Mouse (Mus musculus) heart, embryonic 13.5 days (tissue): Measurements from ENCODE around the gene Fbxo44. TPM values are rescaled to one million over a fixed set of nuclear protein-coding genes. Genes with fewer than 3 reads are reported as not detected.

Experiments used
- ATAC-seq: fragments of 200-750 bp; cut with Nextera tagmentation; 2 replicates; pipeline ENCODE4 v1.8.0; 2017; ENCODE audit warnings: moderate TSS enrichment; ENCODE audit not compliant: insufficient number of reproducible peaks, low FRiP score, low TSS enrichment; ENCODE audit errors: extremely low read depth
- H3K27ac ChIP-seq: fragments of 300-500 bp; sonication (generic); replicated peaks from 2 replicates; pipeline ENCODE4 v1.5.1; 2015; ENCODE audit warnings: moderate library complexity, mild to moderate bottlenecking, inconsistent platforms
- H3K27me3 ChIP-seq: fragments of 300-500 bp; sonication (generic); replicated peaks from 2 replicates; pipeline ENCODE4 v1.6.1; 2015; ENCODE audit warnings: mild to moderate bottlenecking, inconsistent platforms
- H3K36me3 ChIP-seq: fragments of 300-500 bp; sonication (generic); 2 replicates; pipeline ENCODE4 v1.6.1; 2015; ENCODE audit warnings: mild to moderate bottlenecking, inconsistent platforms
- H3K4me1 ChIP-seq: fragments of 300-500 bp; sonication (generic); 2 replicates; pipeline ENCODE4 v1.6.1; 2015; ENCODE audit warnings: inconsistent platforms
- H3K4me2 ChIP-seq: fragments of 300-500 bp; sonication (generic); 2 replicates; pipeline ENCODE4 v1.6.1; 2015; ENCODE audit warnings: inconsistent platforms, mild to moderate bottlenecking, moderate library complexity
- H3K4me3 ChIP-seq: fragments of 300-500 bp; sonication (generic); 2 replicates; pipeline ENCODE4 v1.5.1; 2015; ENCODE audit warnings: moderate library complexity, mild to moderate bottlenecking, inconsistent platforms
- H3K9ac ChIP-seq: fragments of 300-500 bp; sonication (generic); 2 replicates; pipeline ENCODE4 v1.6.1; 2015; ENCODE audit warnings: inconsistent platforms, mild to moderate bottlenecking, moderate library complexity
- H3K9me3 ChIP-seq: fragments of 300-500 bp; sonication (generic); 2 replicates; pipeline ENCODE4 v1.6.1; 2016; ENCODE audit warnings: inconsistent platforms
- WGBS: fragments of 180-500 bp; shearing (Covaris S2); methylation state at CpG from one replicate; pipeline ENCODE4 v1.1.7; 2015; ENCODE audit warnings: mixed read lengths; 5-methylcytosine and 5-hydroxymethylcytosine counted together
- polyA plus RNA-seq: library from polyadenylated mRNA; unstranded; fragments of >200 nt; fragmentation: Nextera tagmentation; extraction: Ambion mirVana; gene quantifications from 2 replicates; pipeline ENCODE4 v1.2.1, GENCODE M21; 2015

Gene Fbxo44
- polyA plus RNA-seq, 1 experiment from 2014 or later: 20.9 TPM

- Histone ChIP-seq H3K27me3 (peaks cover 91% of the 10 kb centered on the region), H3K9me3 (no peaks in the 10 kb centered on the region), H3K36me3 (no peaks in the 10 kb centered on the region), H3K4me3 (peak overlapping the region; percentile 45), H3K9ac (no peak overlapping the region), H3K4me2 (peak overlapping the region; percentile 72), H3K27ac (no peak overlapping the region), H3K4me1 (peaks cover 28% of the 10 kb centered on the region)
- WGBS: under 1% methylated on average over 16 of the region's 16 CpGs
- ATAC-seq: no peak
Measured at GRCm38 (mm10) chr4:148164461-148164860, 4.2 kb upstream of the Fbxo44 start.

GRCm38 (mm10) chr4:148164002-148164439 lies 3.7 kb upstream of the Fbxo44 start:
- H3K36me3 ChIP-seq: no peaks in the 10 kb centered on the region
- H3K4me1 ChIP-seq: peaks cover 33% of the 10 kb centered on the region
- 1% methylated on average over 29 of the region's 29 CpGs for WGBS
- peak overlapping the region; percentile 45 for H3K4me3 ChIP-seq
- peaks cover 88% of the 10 kb centered on the region for H3K27me3 ChIP-seq
- H3K4me2 ChIP-seq: peak overlapping the region; percentile 72
- H3K9ac ChIP-seq: peak overlapping the region; percentile 72
- no peak overlapping the region for H3K27ac ChIP-seq
- H3K9me3 ChIP-seq: no peaks in the 10 kb centered on the region
- peak; percentile 22; the same call in 1 of the 2 replicates for ATAC-seq

- H3K4me3 ChIP-seq: peak overlapping the region; percentile 74
- peaks cover 59% of the 10 kb centered on the region for H3K27me3 ChIP-seq
- no peaks in the 10 kb centered on the region for H3K9me3 ChIP-seq
- under 1% methylated on average over 55 of the region's 55 CpGs for WGBS
- peak overlapping the region; percentile 87 for H3K9ac ChIP-seq
- peaks cover 35% of the 10 kb centered on the region for H3K4me1 ChIP-seq
- peaks cover 29% of the 10 kb centered on the region for H3K36me3 ChIP-seq
- ATAC-seq: peak; percentile 83
- peak overlapping the region; percentile 65 for H3K27ac ChIP-seq
- H3K4me2 ChIP-seq: peak overlapping the region; percentile 95
Measured at GRCm38 (mm10) chr4:148159544-148160435, 492 bp downstream of the Fbxo44 start.

GRCm38 (mm10) chr4:148158436-148159348 lies 1.6 kb downstream of the Fbxo44 start:
- Histone ChIP-seq H3K27ac (peak overlapping the region; percentile 65), H3K4me3 (peak overlapping the region; percentile 74), H3K36me3 (peaks cover 37% of the 10 kb centered on the region), H3K9ac (peak overlapping the region; percentile 87), H3K4me1 (peaks cover 25% of the 10 kb centered on the region), H3K4me2 (peak overlapping the region; percentile 95), H3K9me3 (no peaks in the 10 kb centered on the region), H3K27me3 (peaks cover 48% of the 10 kb centered on the region)
- no peak for ATAC-seq
- WGBS: 30% methylated on average over 27 of the region's 27 CpGs

- no peak for ATAC-seq
- H3K27ac ChIP-seq: no peak overlapping the region
- no peaks in the 10 kb centered on the region for H3K9me3 ChIP-seq
- H3K36me3 ChIP-seq: peaks cover 40% of the 10 kb centered on the region
- no peak overlapping the region for H3K9ac ChIP-seq
- no peak overlapping the region for H3K4me2 ChIP-seq
- no peak overlapping the region for H3K4me3 ChIP-seq
- WGBS: 58% methylated on average over 3 of the region's 3 CpGs
- H3K4me1 ChIP-seq: peaks cover 28% of the 10 kb centered on the region
- H3K27me3 ChIP-seq: peaks cover 11% of the 10 kb centered on the region
Measured at GRCm38 (mm10) chr4:148154982-148155381, 5.3 kb downstream of the Fbxo44 start.

- Histone ChIP-seq H3K4me1 (peaks cover 24% of the 10 kb centered on the region), H3K9ac (no peak overlapping the region), H3K4me2 (no peak overlapping the region), H3K27me3 (peaks cover 13% of the 10 kb centered on the region), H3K36me3 (peaks cover 43% of the 10 kb centered on the region), H3K27ac (no peak overlapping the region), H3K9me3 (no peaks in the 10 kb centered on the region), H3K4me3 (no peak overlapping the region)
- 85% methylated on average over 4 of the region's 4 CpGs for WGBS
- no peak for ATAC-seq
Measured at GRCm38 (mm10) chr4:148154006-148154405, 6.3 kb downstream of the Fbxo44 start.

GRCm38 (mm10) chr4:148152547-148152946 lies 7.7 kb downstream of the Fbxo44 start:
- no peaks in the 10 kb centered on the region for H3K9me3 ChIP-seq
- 79% methylated on average over 5 of the region's 5 CpGs for WGBS
- no peak overlapping the region for H3K4me3 ChIP-seq
- no peak overlapping the region; the same call in 1 of the 2 replicates for H3K9ac ChIP-seq
- H3K4me1 ChIP-seq: peaks cover 15% of the 10 kb centered on the region
- peaks cover 44% of the 10 kb centered on the region for H3K36me3 ChIP-seq
- no peak overlapping the region for H3K27ac ChIP-seq
- H3K4me2 ChIP-seq: no peak overlapping the region
- H3K27me3 ChIP-seq: peaks cover 8% of the 10 kb centered on the region; the same call in 1 of the 2 replicates
- ATAC-seq: no peak

GRCm38 (mm10) chr4:148151267-148152168 lies 8.8 kb downstream of the Fbxo44 start, which contains the start of gene Fbxo6:
Gene Fbxo6, minus strand, starts transcription at chr4:148152140.
- H3K27ac ChIP-seq: peak within 1 kb of the TSS; percentile 80
- peaks cover 45% of the 10 kb centered on the region for H3K36me3 ChIP-seq
- peak within 1 kb of the TSS; percentile 68 for H3K4me3 ChIP-seq
- H3K9me3 ChIP-seq: no peaks in the 10 kb centered on the region
- peak within 1 kb of the TSS; percentile 83 for H3K9ac ChIP-seq
- under 1% methylated on average over 55 of the region's 67 CpGs for WGBS
- H3K4me1 ChIP-seq: peaks cover 15% of the 10 kb centered on the region
- peak within 1 kb of the TSS; percentile 82 for H3K4me2 ChIP-seq
- peaks cover 8% of the 10 kb centered on the region; the same call in 1 of the 2 replicates for H3K27me3 ChIP-seq
- ATAC-seq: peak; percentile 87

- Histone ChIP-seq H3K36me3 (peaks cover 45% of the 10 kb centered on the region), H3K27ac (peak overlapping the region; percentile 80), H3K4me1 (peaks cover 15% of the 10 kb centered on the region), H3K9ac (peak overlapping the region; percentile 83), H3K4me2 (peak overlapping the region; percentile 82), H3K27me3 (peaks cover 8% of the 10 kb centered on the region; the same call in 1 of the 2 replicates), H3K9me3 (no peaks in the 10 kb centered on the region), H3K4me3 (peak overlapping the region; percentile 68)
- no peak for ATAC-seq
- 37% methylated on average over 3 of the region's 3 CpGs for WGBS
Measured at GRCm38 (mm10) chr4:148150953-148151266, 9.4 kb downstream of the Fbxo44 start.

GRCm38 (mm10) chr4:148150242-148150641 lies 10.0 kb downstream of the Fbxo44 start:
- peak overlapping the region; percentile 80 for H3K27ac ChIP-seq
- peaks cover 45% of the 10 kb centered on the region for H3K36me3 ChIP-seq
- H3K4me1 ChIP-seq: peaks cover 15% of the 10 kb centered on the region
- H3K9me3 ChIP-seq: no peaks in the 10 kb centered on the region
- peaks cover 8% of the 10 kb centered on the region; the same call in 1 of the 2 replicates for H3K27me3 ChIP-seq
- WGBS: 51% methylated on average over 7 of the region's 7 CpGs
- peak overlapping the region; percentile 68; the same call in 1 of the 2 replicates for H3K4me3 ChIP-seq
- ATAC-seq: no peak
- peak overlapping the region; percentile 47; the same call in 1 of the 2 replicates for H3K9ac ChIP-seq
- H3K4me2 ChIP-seq: peak overlapping the region; percentile 82
